Mouse (Mus musculus) thymus, adult 2 months (tissue): Measurements from ENCODE around the gene Csrnp1.

ENCODE experiments used
- CTCF ChIP-seq: fragments of 200-500 bp; IDR thresholded peaks from 2 replicates; pipeline ENCODE4 v1.5.1; 2012; ENCODE audit warnings: mild to moderate bottlenecking, control low read depth, low read length, moderate library complexity, borderline replicate concordance; ENCODE audit not compliant: control insufficient read depth, poor library complexity, insufficient read depth; ENCODE audit errors: extremely low read depth
- POLR2A ChIP-seq: fragments of 200-500 bp; IDR thresholded peaks from 2 replicates; pipeline ENCODE4 v1.6.1; 2012; ENCODE audit warnings: mild to moderate bottlenecking, low read length, control low read depth, moderate library complexity; ENCODE audit not compliant: control insufficient read depth, poor library complexity, insufficient read depth; ENCODE audit errors: extremely low read depth

DNA sequence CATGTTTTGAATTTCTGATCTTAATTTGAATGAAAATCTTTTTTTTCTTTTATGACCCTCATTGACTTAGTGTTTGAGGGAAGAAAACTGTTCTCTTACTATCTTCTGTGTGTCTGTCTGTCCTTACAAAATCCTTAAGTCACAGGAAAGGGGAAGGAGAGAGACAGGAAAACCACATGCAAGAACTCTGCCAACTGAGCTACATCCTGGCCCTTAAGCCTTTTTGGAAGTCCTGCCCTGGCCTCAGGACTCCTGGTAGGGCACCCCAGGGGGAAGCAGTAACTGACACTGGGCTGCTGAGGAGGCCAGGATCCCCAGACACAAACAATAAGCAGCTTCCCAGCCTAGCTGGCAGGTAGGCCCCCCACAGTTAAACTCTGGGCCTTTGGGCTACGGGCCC is 41.1 kb downstream of the Csrnp1 start:
- TF ChIP-seq POLR2A (no peak), CTCF (no peak)
